Mouse (Mus musculus) frontal cortex, adult (tissue): ENCODE data around the gene Bicra.

ENCODE experiments used
- ATAC-seq: cut with Nextera tagmentation; 2 replicates; pipeline ENCODE4 v1.9.2; 2017; ENCODE audit warnings: mild to moderate bottlenecking, moderate library complexity, mixed read lengths; ENCODE audit not compliant: low TSS enrichment

Bicra gene

GRCm38 (mm10) chr7:16048164-16048564, 443 bp upstream of the Bicra start:
- ATAC-seq: peak; percentile 77

GRCm38 (mm10) chr7:16046481-16047337, 1.0 kb downstream of the Bicra start:
- peak; percentile 29 for ATAC-seq

- no peak for ATAC-seq
These were observed 1.6 kb downstream of the Bicra start for GRCm38 (mm10) chr7:16046101-16046480.

GRCm38 (mm10) chr7:16045538-16045937, 2.2 kb downstream of the Bicra start:
- no peak for ATAC-seq

GRCm38 (mm10) chr7:16044531-16044930, 3.2 kb downstream of the Bicra start:
- ATAC-seq: no peak

GRCm38 (mm10) chr7:16043861-16044435, 3.8 kb downstream of the Bicra start:
- ATAC-seq: no peak

- no peak for ATAC-seq
These were observed 4.6 kb downstream of the Bicra start for GRCm38 (mm10) chr7:16042850-16043775.

GRCm38 (mm10) chr7:16041208-16041607, 6.5 kb downstream of the Bicra start:
- no peak for ATAC-seq

GRCm38 (mm10) chr7:16039363-16039762, 8.4 kb downstream of the Bicra start:
- ATAC-seq: peak; percentile 50; the same call in 1 of the 2 replicates

- no peak for ATAC-seq
These were observed 10.7 kb downstream of the Bicra start for GRCm38 (mm10) chr7:16036972-16037371.

- ATAC-seq: no peak
These were observed 13.9 kb downstream of the Bicra start for GRCm38 (mm10) chr7:16033580-16034461.

- ATAC-seq: no peak
These were observed 14.7 kb downstream of the Bicra start for GRCm38 (mm10) chr7:16033059-16033458.

- no peak for ATAC-seq
These were observed 16.6 kb downstream of the Bicra start for GRCm38 (mm10) chr7:16031072-16031471.

GRCm38 (mm10) chr7:16028102-16028927, 19.4 kb downstream of the Bicra start:
- peak; percentile 95 for ATAC-seq

GRCm38 (mm10) chr7:16024603-16025222, 23.0 kb downstream of the Bicra start:
- no peak for ATAC-seq

GRCm38 (mm10) chr7:16019256-16020094, 28.2 kb downstream of the Bicra start:
- ATAC-seq: no peak

GRCm38 (mm10) chr7:16018016-16018810, 29.5 kb downstream of the Bicra start:
- ATAC-seq: no peak

- no peak for ATAC-seq
These were observed 32.3 kb downstream of the Bicra start for GRCm38 (mm10) chr7:16015384-16015783.
